Mouse (Mus musculus): ENCODE data around the gene Dscaml1. TPM values are rescaled to one million over a fixed set of nuclear protein-coding genes. Genes with fewer than 3 reads are reported as not detected.
A peak's percentile ranks its signal among the peaks of the same experiment; 100 is the strongest.

The Dscaml1 gene
- polyA plus RNA-seq, 1 experiment from 2014 or later, result 13.8 TPM

GRCm38 (mm10) chr9:45632520-45632919 is 206.1 kb downstream of the Dscaml1 start:
- H3K36me3 ChIP-seq, result no peaks in the 10 kb centered on the region
- ATAC-seq (ENCODE audit: low FRiP score, low read depth), result peak; percentile 77
- H3K9ac ChIP-seq, result no peak overlapping the region

GRCm38 (mm10) chr9:45633036-45633435 is 206.6 kb downstream of the Dscaml1 start:
- H3K9ac ChIP-seq, result no peak overlapping the region
- H3K27ac ChIP-seq (replicated peaks), result peak overlapping the region; percentile 79
- no peak overlapping the region for H3K4me3 ChIP-seq
- ATAC-seq (ENCODE audit: low FRiP score, low read depth), result no peak
- H3K4me2 ChIP-seq, result no peak overlapping the region
- no peaks in the 10 kb centered on the region for H3K36me3 ChIP-seq
- H3K27me3 ChIP-seq, result no peaks in the 10 kb centered on the region
- 30% methylated on average over 2 of the region's 2 CpGs for WGBS
- no peaks in the 10 kb centered on the region for H3K9me3 ChIP-seq
- peaks cover 22% of the 10 kb centered on the region for H3K4me1 ChIP-seq (replicated peaks)

More at GRCm38 (mm10) chr9:45632520-45632919, 206.1 kb downstream of the Dscaml1 start:
- no peaks in the 10 kb centered on the region for H3K9me3 ChIP-seq
- no peaks in the 10 kb centered on the region for H3K27me3 ChIP-seq
- 33% methylated on average over 10 of the region's 10 CpGs for WGBS
- H3K4me3 ChIP-seq, result no peak overlapping the region
- no peak overlapping the region for H3K4me2 ChIP-seq
- peaks cover 23% of the 10 kb centered on the region for H3K4me1 ChIP-seq (replicated peaks)
- peak overlapping the region; percentile 79 for H3K27ac ChIP-seq (replicated peaks)

GRCm38 (mm10) chr9:45634978-45635377 is 208.6 kb downstream of the Dscaml1 start:
- no peak overlapping the region for H3K9ac ChIP-seq
- WGBS, result 65% methylated on average over 4 of the region's 4 CpGs
- H3K9me3 ChIP-seq, result no peaks in the 10 kb centered on the region
- H3K36me3 ChIP-seq, result no peaks in the 10 kb centered on the region
- no peak overlapping the region for H3K4me3 ChIP-seq
- H3K4me2 ChIP-seq, result no peak overlapping the region
- 0 out of 2 replicates have a peak overlapping the region, but pooled peaks have one; percentile 22 for H3K27ac ChIP-seq (replicated peaks)
- no peak for ATAC-seq (ENCODE audit: low FRiP score, low read depth)
- no peaks in the 10 kb centered on the region for H3K27me3 ChIP-seq
- peaks cover 29% of the 10 kb centered on the region for H3K4me1 ChIP-seq (replicated peaks)

GRCm38 (mm10) chr9:45637346-45637745 is 210.9 kb downstream of the Dscaml1 start:
- H3K9ac ChIP-seq, result no peak overlapping the region
- no peaks in the 10 kb centered on the region for H3K36me3 ChIP-seq
- peaks cover 28% of the 10 kb centered on the region for H3K4me1 ChIP-seq (replicated peaks)
- no peak overlapping the region for H3K27ac ChIP-seq (replicated peaks)
- ATAC-seq (ENCODE audit: low FRiP score, low read depth), result no peak
- no peak overlapping the region for H3K4me2 ChIP-seq
- WGBS, result 71% methylated on average over 1 of the region's 1 CpGs
- no peaks in the 10 kb centered on the region for H3K9me3 ChIP-seq
- no peaks in the 10 kb centered on the region for H3K27me3 ChIP-seq
- H3K4me3 ChIP-seq, result no peak overlapping the region

GRCm38 (mm10) chr9:45638184-45638917 is 211.9 kb downstream of the Dscaml1 start:
- 69% methylated on average over 6 of the region's 6 CpGs for WGBS
- H3K9ac ChIP-seq, result no peak overlapping the region
- no peaks in the 10 kb centered on the region for H3K27me3 ChIP-seq
- no peaks in the 10 kb centered on the region for H3K9me3 ChIP-seq
- peaks cover 18% of the 10 kb centered on the region for H3K4me1 ChIP-seq (replicated peaks)
- peak; percentile 57; the same call in 1 of the 2 replicates for ATAC-seq (ENCODE audit: low FRiP score, low read depth)
- H3K36me3 ChIP-seq, result no peaks in the 10 kb centered on the region
- peak overlapping the region; percentile 36 for H3K27ac ChIP-seq (replicated peaks)
- no peak overlapping the region for H3K4me2 ChIP-seq
- H3K4me3 ChIP-seq, result no peak overlapping the region

DNA sequence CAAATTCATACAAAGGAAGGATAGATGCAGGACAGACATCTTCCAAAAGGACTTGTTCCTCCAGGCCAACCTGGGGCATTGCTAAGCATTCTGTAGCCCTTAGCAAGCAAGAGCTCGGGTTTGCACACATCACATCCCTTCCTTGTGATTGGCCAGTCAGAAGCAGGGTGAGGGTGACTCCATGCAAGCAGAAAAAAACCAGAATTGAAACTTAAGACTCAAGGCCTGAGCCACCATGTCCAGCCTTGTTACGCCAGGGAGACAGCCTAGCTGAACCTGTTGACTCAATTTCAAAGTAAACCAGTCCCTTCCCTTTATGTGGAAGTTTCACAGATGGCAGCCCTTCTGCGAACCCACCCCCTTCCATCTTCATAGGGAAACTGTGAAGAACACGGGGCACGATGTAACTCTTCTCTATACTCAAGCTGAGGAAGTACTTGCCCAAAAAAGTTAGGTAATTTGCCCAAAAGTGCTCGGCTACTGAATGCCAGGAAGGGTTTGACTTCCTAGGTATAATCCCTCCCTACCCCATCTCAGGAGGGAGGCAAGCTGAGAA is 218.5 kb downstream of the Dscaml1 start:
- H3K9me3 ChIP-seq, result no peaks in the 10 kb centered on the region
- no peak overlapping the region for H3K4me2 ChIP-seq
- H3K9ac ChIP-seq, result no peak overlapping the region
- 77% methylated on average over 6 of the region's 6 CpGs for WGBS
- no peak overlapping the region for H3K4me3 ChIP-seq
- H3K27me3 ChIP-seq, result no peaks in the 10 kb centered on the region
- H3K36me3 ChIP-seq, result no peaks in the 10 kb centered on the region
- no peak overlapping the region for H3K27ac ChIP-seq (replicated peaks)
- H3K4me1 ChIP-seq (replicated peaks), result peaks cover 14% of the 10 kb centered on the region
- ATAC-seq (ENCODE audit: low FRiP score, low read depth), result no peak

- no peaks in the 10 kb centered on the region for H3K36me3 ChIP-seq
- H3K27me3 ChIP-seq, result no peaks in the 10 kb centered on the region
- H3K9me3 ChIP-seq, result no peaks in the 10 kb centered on the region
- no peak overlapping the region for H3K27ac ChIP-seq (replicated peaks)
- H3K4me1 ChIP-seq (replicated peaks), result peaks cover 14% of the 10 kb centered on the region
- H3K4me3 ChIP-seq, result no peak overlapping the region
- 42% methylated on average over 6 of the region's 6 CpGs for WGBS
- H3K9ac ChIP-seq, result no peak overlapping the region
- no peak overlapping the region for H3K4me2 ChIP-seq
- no peak for ATAC-seq (ENCODE audit: low FRiP score, low read depth)
Measured at GRCm38 (mm10) chr9:45645526-45645925, 219.1 kb downstream of the Dscaml1 start.

- H3K9ac ChIP-seq, result no peak overlapping the region
- WGBS, result 22% methylated on average over 13 of the region's 13 CpGs
- peak overlapping the region; percentile 28; the same call in 1 of the 2 replicates for H3K4me2 ChIP-seq
- no peaks in the 10 kb centered on the region for H3K27me3 ChIP-seq
- H3K4me3 ChIP-seq, result no peak overlapping the region
- no peaks in the 10 kb centered on the region for H3K36me3 ChIP-seq
- H3K27ac ChIP-seq (replicated peaks), result peak overlapping the region; percentile 85
- peaks cover 30% of the 10 kb centered on the region for H3K4me1 ChIP-seq (replicated peaks)
- peak; percentile 60 for ATAC-seq (ENCODE audit: low FRiP score, low read depth)
- no peaks in the 10 kb centered on the region for H3K9me3 ChIP-seq
Measured at GRCm38 (mm10) chr9:45651078-45651809, 224.8 kb downstream of the Dscaml1 start.

- Histone ChIP-seq H3K4me2 (peak overlapping the region; percentile 28; the same call in 1 of the 2 replicates), H3K4me1 (replicated peaks) (peaks cover 36% of the 10 kb centered on the region), H3K36me3 (no peaks in the 10 kb centered on the region), H3K27me3 (no peaks in the 10 kb centered on the region), H3K27ac (replicated peaks) (peak overlapping the region; percentile 85), H3K9me3 (no peaks in the 10 kb centered on the region), H3K4me3 (no peak overlapping the region), H3K9ac (no peak overlapping the region)
- no peak for ATAC-seq (ENCODE audit: low FRiP score, low read depth)
- 26% methylated on average over 3 of the region's 3 CpGs for WGBS
Measured at GRCm38 (mm10) chr9:45651810-45652177, 225.4 kb downstream of the Dscaml1 start.

- Histone ChIP-seq H3K27ac (replicated peaks) (peak overlapping the region; percentile 87), H3K36me3 (no peaks in the 10 kb centered on the region), H3K9me3 (no peaks in the 10 kb centered on the region), H3K4me1 (replicated peaks) (peaks cover 33% of the 10 kb centered on the region), H3K4me2 (no peak overlapping the region), H3K27me3 (no peaks in the 10 kb centered on the region), H3K4me3 (no peak overlapping the region), H3K9ac (no peak overlapping the region)
- peak; percentile 84 for ATAC-seq (ENCODE audit: low FRiP score, low read depth)
- WGBS, result 5% methylated on average over 8 of the region's 9 CpGs
Measured at GRCm38 (mm10) chr9:45657172-45658062, 231.0 kb downstream of the Dscaml1 start.

- no peak overlapping the region for H3K4me2 ChIP-seq
- no peak for ATAC-seq (ENCODE audit: low FRiP score, low read depth)
- H3K9ac ChIP-seq, result no peak overlapping the region
- no peak overlapping the region for H3K4me3 ChIP-seq
- H3K27ac ChIP-seq (replicated peaks), result no peak overlapping the region
- WGBS, result 74% methylated on average over 3 of the region's 3 CpGs
- H3K9me3 ChIP-seq, result no peaks in the 10 kb centered on the region
- H3K4me1 ChIP-seq (replicated peaks), result peaks cover 61% of the 10 kb centered on the region
- H3K27me3 ChIP-seq, result no peaks in the 10 kb centered on the region
- H3K36me3 ChIP-seq, result no peaks in the 10 kb centered on the region
Measured at GRCm38 (mm10) chr9:45660191-45660590, 233.8 kb downstream of the Dscaml1 start.
